Mouse (Mus musculus) neural tube, embryonic 11.5 days (tissue): ENCODE measurements around the gene Ralgps2. TPM values are rescaled to one million over a fixed set of nuclear protein-coding genes. Genes with fewer than 3 reads are reported as not detected.

Experiments
- ATAC-seq: fragments of 200-750 bp; cut with Nextera tagmentation; 2 replicates; pipeline ENCODE4 v1.8.0; 2017; ENCODE audit warnings: moderate number of reproducible peaks, mild to moderate bottlenecking, moderate TSS enrichment, moderate library complexity; ENCODE audit not compliant: insufficient read depth, low FRiP score, low TSS enrichment
- DNase-seq: peaks from one replicate; pipeline ENCODE4 v3.0.0-alpha.2; 2015; ENCODE audit warnings: low spot score
- H3K27ac ChIP-seq: fragments of 300-500 bp; sonication (generic); 2 replicates; pipeline ENCODE4 v1.5.1; 2014; ENCODE audit warnings: low read depth, mild to moderate bottlenecking, low read length
- H3K27me3 ChIP-seq: fragments of 300-500 bp; sonication (generic); 2 replicates; pipeline ENCODE4 v1.6.1; 2014; ENCODE audit warnings: mild to moderate bottlenecking, low read length, mixed read lengths; ENCODE audit not compliant: control insufficient read depth, insufficient read depth
- H3K36me3 ChIP-seq: fragments of 300-500 bp; sonication (generic); 2 replicates; pipeline ENCODE4 v1.6.1; 2014; ENCODE audit warnings: mild to moderate bottlenecking, low read length, moderate library complexity, mixed read lengths; ENCODE audit not compliant: control insufficient read depth, insufficient read depth
- H3K4me1 ChIP-seq: fragments of 300-500 bp; sonication (generic); 2 replicates; pipeline ENCODE4 v1.6.1; 2014; ENCODE audit warnings: low read length, mixed read lengths; ENCODE audit not compliant: control insufficient read depth, insufficient read depth
- H3K4me2 ChIP-seq: fragments of 300-500 bp; sonication (generic); 2 replicates; pipeline ENCODE4 v1.6.1; 2014; ENCODE audit warnings: low read depth, mild to moderate bottlenecking, moderate library complexity
- H3K4me3 ChIP-seq: fragments of 300-500 bp; sonication (generic); 2 replicates; pipeline ENCODE4 v1.5.1; 2014; ENCODE audit warnings: low read depth, low read length
- H3K9ac ChIP-seq: fragments of 300-500 bp; sonication (generic); 2 replicates; pipeline ENCODE4 v1.6.1; 2014; ENCODE audit warnings: mild to moderate bottlenecking, low read length
- H3K9me3 ChIP-seq: fragments of 300-500 bp; sonication (generic); 2 replicates; pipeline ENCODE4 v1.6.1; 2016; ENCODE audit warnings: low read length; ENCODE audit not compliant: control insufficient read depth
- WGBS: fragments of 180-500 bp; shearing (Covaris S2); extraction: QIAGEN DNeasy Blood & Tissue Kit; methylation state at CpG from one replicate; pipeline ENCODE4 v1.1.7; 2014; 5-methylcytosine and 5-hydroxymethylcytosine counted together
- polyA plus RNA-seq: library from polyadenylated mRNA; unstranded; fragments of >200 nt; fragmentation: Nextera tagmentation; extraction: Ambion mirVana; gene quantifications from 2 replicates; pipeline ENCODE4 v1.2.1, GENCODE M21; 2014

Ralgps2 gene
- polyA plus RNA-seq, 1 experiment from 2014 or later = 95.7 TPM

DNA sequence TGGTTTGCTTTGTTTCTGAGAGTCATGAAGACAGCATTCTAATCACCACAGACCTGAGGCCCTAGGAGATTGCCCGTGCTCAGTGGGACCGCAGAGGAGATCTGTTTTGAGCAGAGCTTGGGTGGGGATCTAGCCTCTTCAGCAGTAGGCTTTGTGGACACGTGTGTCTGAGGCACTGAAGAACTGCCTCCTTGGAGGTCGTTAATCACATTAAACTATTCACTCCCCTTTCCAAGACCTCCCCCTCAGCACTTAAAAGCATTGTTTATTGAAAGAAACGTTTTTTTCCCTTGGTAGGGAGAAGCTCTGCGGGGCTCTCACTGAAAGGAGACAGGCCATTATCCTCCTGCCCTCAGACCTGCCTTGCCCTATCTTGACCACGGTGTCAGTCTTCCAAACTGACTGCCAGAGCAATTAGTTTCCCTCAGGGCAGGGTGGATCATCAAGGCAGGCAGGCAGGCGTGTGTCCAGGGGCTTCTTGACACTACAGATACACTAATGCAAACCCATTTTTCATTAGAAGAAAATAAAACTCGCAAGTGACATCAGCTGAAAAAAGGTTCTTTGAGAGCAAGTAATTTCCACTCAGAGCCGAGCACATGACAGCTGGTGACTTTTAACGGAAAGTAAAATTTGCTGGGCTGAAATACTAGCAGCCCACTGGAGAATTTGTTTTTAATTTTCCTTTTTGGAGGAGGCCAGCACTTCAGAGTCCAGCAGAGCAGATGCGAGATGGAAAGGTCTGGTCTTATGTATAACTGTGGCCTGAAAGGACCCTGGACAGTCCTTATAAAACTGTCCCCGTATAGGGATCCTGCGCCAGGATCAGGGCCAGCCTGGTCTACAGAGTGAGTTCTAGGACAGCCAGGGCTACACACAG lies 157.2 kb downstream of the Ralgps2 start:
- Histone ChIP-seq H3K4me1 (peaks cover 40% of the 10 kb centered on the region), H3K27ac (peak overlapping the region; percentile 85), H3K4me2 (no peak overlapping the region), H3K27me3 (no peaks in the 10 kb centered on the region), H3K36me3 (no peaks in the 10 kb centered on the region), H3K9ac (no peak overlapping the region), H3K4me3 (no peak overlapping the region), H3K9me3 (no peaks in the 10 kb centered on the region)
- peak; percentile 39 for ATAC-seq
- peak; percentile 57 for DNase-seq
- 17% methylated on average over 14 of the region's 14 CpGs for WGBS

GRCm38 (mm10) chr1:156781076-156781741 lies 158.2 kb downstream of the Ralgps2 start:
- Histone ChIP-seq H3K4me3 (no peak overlapping the region), H3K9ac (no peak overlapping the region), H3K4me2 (no peak overlapping the region), H3K27ac (peak overlapping the region; percentile 85), H3K4me1 (peaks cover 38% of the 10 kb centered on the region), H3K27me3 (no peaks in the 10 kb centered on the region), H3K36me3 (no peaks in the 10 kb centered on the region), H3K9me3 (no peaks in the 10 kb centered on the region)
- 11% methylated on average over 12 of the region's 12 CpGs for WGBS
- ATAC-seq = peak; percentile 55
- peak; percentile 80 for DNase-seq

DNA sequence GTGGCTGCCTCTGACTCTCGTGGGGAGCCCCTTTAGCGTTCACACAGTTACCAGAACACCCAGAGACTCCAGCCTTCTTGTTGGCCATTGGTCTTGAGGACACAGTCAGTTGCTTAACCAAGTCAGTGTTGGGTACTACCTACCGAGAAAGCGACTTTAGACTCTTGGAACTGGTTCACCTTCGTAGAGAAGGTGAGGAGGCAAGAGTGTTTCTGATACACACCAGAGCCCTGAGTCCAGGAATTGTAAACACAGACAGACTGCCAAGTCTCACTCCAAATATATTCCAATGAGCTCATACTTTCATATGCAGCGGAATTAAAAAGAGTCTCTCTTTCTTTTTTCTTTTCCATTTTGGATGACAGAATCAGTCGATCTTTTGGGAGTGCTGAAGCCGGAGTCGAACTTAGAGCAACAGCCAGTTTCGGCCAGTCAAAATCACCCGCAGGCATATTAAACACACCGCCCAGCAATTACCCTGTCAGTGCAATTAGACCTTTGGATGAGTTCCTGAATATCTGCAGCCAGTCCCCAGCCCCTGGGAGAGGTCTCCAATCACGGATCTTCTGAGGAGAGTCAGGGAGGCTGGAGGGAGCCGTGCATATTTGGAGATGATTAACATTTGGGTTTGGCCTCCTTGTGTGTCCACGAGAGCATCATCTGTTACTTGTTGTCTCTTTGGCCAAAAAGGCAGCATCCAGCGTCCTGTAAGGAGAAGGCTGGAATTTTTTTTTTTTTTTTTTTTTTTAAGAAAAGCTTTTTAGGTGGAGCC lies 159.0 kb downstream of the Ralgps2 start:
- Histone ChIP-seq H3K9me3 (no peaks in the 10 kb centered on the region), H3K27ac (peak overlapping the region; percentile 85), H3K9ac (no peak overlapping the region), H3K27me3 (no peaks in the 10 kb centered on the region), H3K36me3 (no peaks in the 10 kb centered on the region), H3K4me2 (no peak overlapping the region), H3K4me3 (no peak overlapping the region), H3K4me1 (peaks cover 38% of the 10 kb centered on the region)
- 38% methylated on average over 16 of the region's 16 CpGs for WGBS
- ATAC-seq (no peak), DNase-seq (peak; percentile 31)

DNA sequence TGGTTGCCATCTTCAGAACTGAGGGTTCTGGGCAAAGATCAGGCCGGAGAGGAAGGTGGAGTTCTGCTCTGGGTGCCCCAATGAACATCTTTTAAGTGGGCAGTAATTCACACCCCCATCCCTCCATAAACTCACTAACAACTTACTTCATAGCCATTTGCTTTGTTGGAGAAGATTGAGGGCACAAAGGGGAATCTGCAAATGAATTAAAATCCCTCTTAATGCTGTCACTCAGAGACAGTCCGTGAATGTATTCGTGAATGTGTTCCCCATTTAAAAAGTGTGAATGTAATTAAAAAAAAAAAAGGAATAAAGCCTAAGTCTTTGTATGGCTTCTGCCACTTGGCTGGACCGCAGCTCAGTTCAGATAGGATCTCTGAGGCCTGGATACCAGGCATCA lies 159.8 kb downstream of the Ralgps2 start:
- H3K4me2 ChIP-seq = no peak overlapping the region
- no peak overlapping the region for H3K9ac ChIP-seq
- H3K4me1 ChIP-seq = peaks cover 38% of the 10 kb centered on the region
- no peak for DNase-seq
- H3K27me3 ChIP-seq = no peaks in the 10 kb centered on the region
- no peaks in the 10 kb centered on the region for H3K36me3 ChIP-seq
- no peak overlapping the region for H3K4me3 ChIP-seq
- 19% methylated on average over 4 of the region's 4 CpGs for whole genome bisulfite sequencing
- H3K27ac ChIP-seq = peak overlapping the region; percentile 63
- no peak for ATAC-seq
- H3K9me3 ChIP-seq = no peaks in the 10 kb centered on the region

DNA sequence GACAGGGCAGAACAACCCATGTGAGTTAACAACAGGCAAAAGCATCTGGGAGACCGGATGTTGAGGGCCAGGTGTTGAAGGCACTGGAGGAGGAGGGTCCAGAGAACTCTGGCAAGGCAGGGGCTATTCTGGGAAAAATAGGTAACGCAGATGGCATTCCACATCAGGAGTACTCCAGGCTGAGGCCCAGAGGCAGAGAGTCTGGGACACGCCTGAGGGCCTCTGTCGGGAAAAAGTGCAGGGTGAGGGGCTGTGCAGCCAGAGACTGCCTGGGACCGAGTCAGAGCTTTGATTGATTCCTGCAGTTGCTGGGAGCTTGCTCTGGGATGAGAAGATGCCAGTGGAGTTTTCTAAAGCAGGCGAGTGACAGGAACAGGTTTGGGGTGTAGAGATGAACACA lies 160.4 kb downstream of the Ralgps2 start:
- Histone ChIP-seq H3K9ac (peak overlapping the region; percentile 27; the same call in 1 of the 2 replicates), H3K27ac (peak overlapping the region; percentile 63), H3K9me3 (no peaks in the 10 kb centered on the region), H3K4me3 (no peak overlapping the region), H3K4me2 (no peak overlapping the region; the same call in 1 of the 2 replicates), H3K27me3 (no peaks in the 10 kb centered on the region), H3K4me1 (peaks cover 34% of the 10 kb centered on the region), H3K36me3 (no peaks in the 10 kb centered on the region)
- 0 out of 2 replicates have a peak, but pooled peaks have one; percentile 17 for ATAC-seq
- 17% methylated on average over 6 of the region's 6 CpGs for WGBS
- DNase-seq = peak; percentile 47

GRCm38 (mm10) chr1:156777896-156778295 lies 161.5 kb downstream of the Ralgps2 start:
- H3K4me1 ChIP-seq = peaks cover 33% of the 10 kb centered on the region
- no peak overlapping the region for H3K27ac ChIP-seq
- H3K4me2 ChIP-seq = no peak overlapping the region
- no peaks in the 10 kb centered on the region for H3K9me3 ChIP-seq
- no peaks in the 10 kb centered on the region for H3K27me3 ChIP-seq
- H3K36me3 ChIP-seq = no peaks in the 10 kb centered on the region
- no peak overlapping the region for H3K9ac ChIP-seq
- DNase-seq (no peak), ATAC-seq (no peak)
- H3K4me3 ChIP-seq = no peak overlapping the region
- WGBS = 84% methylated on average over 4 of the region's 4 CpGs

DNA sequence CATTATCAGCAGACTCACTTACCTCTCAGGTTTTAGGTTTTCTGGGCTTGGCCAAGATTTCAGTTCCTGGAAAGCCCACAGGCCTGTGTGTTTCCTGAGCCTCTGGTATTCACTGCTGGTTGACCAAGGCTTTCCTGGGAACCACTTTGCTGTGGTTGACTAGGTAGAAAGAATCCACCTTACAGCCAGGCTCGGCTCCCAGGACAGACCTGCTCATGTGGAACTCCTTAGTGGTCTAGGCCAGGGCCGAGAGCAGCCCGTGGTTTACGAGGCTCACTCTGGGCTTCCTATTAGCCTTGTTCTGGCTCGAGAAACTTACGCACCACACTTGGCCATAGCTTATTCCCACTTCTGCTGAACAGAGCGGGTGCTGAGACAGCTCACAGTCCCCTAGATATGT lies 163.4 kb downstream of the Ralgps2 start:
- no peak for DNase-seq
- Histone ChIP-seq H3K4me3 (no peak overlapping the region), H3K27ac (no peak overlapping the region), H3K36me3 (no peaks in the 10 kb centered on the region), H3K9ac (no peak overlapping the region), H3K9me3 (no peaks in the 10 kb centered on the region), H3K4me2 (no peak overlapping the region), H3K27me3 (no peaks in the 10 kb centered on the region), H3K4me1 (peaks cover 15% of the 10 kb centered on the region)
- WGBS = 85% methylated on average over 7 of the region's 7 CpGs
- no peak for ATAC-seq

DNA sequence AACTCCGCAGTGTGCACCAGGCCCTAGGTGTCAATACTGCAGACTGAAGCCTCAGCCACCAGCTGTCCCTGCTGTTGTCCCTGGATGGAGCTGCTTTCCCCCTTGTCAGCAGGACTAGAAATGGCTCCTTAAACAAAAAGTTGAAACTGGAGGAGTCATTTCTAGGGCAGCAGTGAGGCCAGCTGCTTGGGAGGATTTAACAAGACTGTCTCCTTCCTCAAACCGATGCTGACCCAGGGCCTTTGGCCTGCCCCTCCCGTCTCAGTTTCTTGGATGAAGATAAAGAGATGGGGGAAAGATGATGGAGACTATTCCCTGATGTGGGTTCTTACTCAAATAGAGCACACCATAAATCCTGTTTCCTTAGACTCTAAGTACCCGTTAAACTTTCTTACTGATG lies 164.2 kb downstream of the Ralgps2 start:
- DNase-seq = no peak
- Histone ChIP-seq H3K27me3 (no peaks in the 10 kb centered on the region), H3K27ac (no peak overlapping the region), H3K4me3 (no peak overlapping the region), H3K9ac (no peak overlapping the region), H3K4me2 (no peak overlapping the region), H3K4me1 (peaks cover 14% of the 10 kb centered on the region), H3K36me3 (no peaks in the 10 kb centered on the region), H3K9me3 (no peaks in the 10 kb centered on the region)
- no peak for ATAC-seq
- 84% methylated on average over 4 of the region's 4 CpGs for WGBS
